Mouse (Mus musculus): ENCODE measurements around the gene Wdr92. TPM values are rescaled to one million over a fixed set of nuclear protein-coding genes. Genes with fewer than 3 reads are reported as not detected.

Gene Wdr92
- polyA plus RNA-seq, 1 experiment from 2014 or later, result 35.2 TPM

- no peaks in the 10 kb centered on the region for H3K27me3 ChIP-seq (ENCODE audit: control insufficient read depth, insufficient read depth, low read length)
- no peak overlapping the region for H3K4me3 ChIP-seq (ENCODE audit: low read depth, low read length)
- no peaks in the 10 kb centered on the region for H3K36me3 ChIP-seq (ENCODE audit: control insufficient read depth, insufficient read depth, low read length)
- no peak for DNase-seq (ENCODE audit: low spot score)
- H3K27ac ChIP-seq (ENCODE audit: low read depth, low read length), result no peak overlapping the region
- ATAC-seq (ENCODE audit: low FRiP score), result no peak
- no peak overlapping the region for H3K9ac ChIP-seq (ENCODE audit: low read depth, low read length)
- WGBS, result 90% methylated on average over 2 of the region's 2 CpGs
- H3K4me2 ChIP-seq (replicated peaks; ENCODE audit: low read depth, low read length), result no peak overlapping the region
- peaks cover 2% of the 10 kb centered on the region; the same call in 1 of the 2 replicates for H3K9me3 ChIP-seq (ENCODE audit: control insufficient read depth, low read length)
- no peaks in the 10 kb centered on the region for H3K4me1 ChIP-seq (replicated peaks; ENCODE audit: control insufficient read depth, insufficient read depth, low read length)
Measured at GRCm38 (mm10) chr11:17169262-17169661, 12.6 kb upstream of the Wdr92 start.

- WGBS, result 94% methylated on average over 1 of the region's 1 CpGs
- Histone ChIP-seq H3K4me1 (replicated peaks; ENCODE audit: control insufficient read depth, insufficient read depth, low read length) (no peaks in the 10 kb centered on the region), H3K9ac (ENCODE audit: low read depth, low read length) (no peak overlapping the region), H3K9me3 (ENCODE audit: control insufficient read depth, low read length) (peaks cover 4% of the 10 kb centered on the region; the same call in 1 of the 2 replicates), H3K36me3 (ENCODE audit: control insufficient read depth, insufficient read depth, low read length) (no peaks in the 10 kb centered on the region), H3K4me3 (ENCODE audit: low read depth, low read length) (no peak overlapping the region), H3K27ac (ENCODE audit: low read depth, low read length) (no peak overlapping the region), H3K4me2 (replicated peaks; ENCODE audit: low read depth, low read length) (no peak overlapping the region), H3K27me3 (ENCODE audit: control insufficient read depth, insufficient read depth, low read length) (no peaks in the 10 kb centered on the region)
- DNase-seq (ENCODE audit: low spot score), result no peak
- ATAC-seq (ENCODE audit: low FRiP score), result no peak
Measured at GRCm38 (mm10) chr11:17170938-17171729, 10.8 kb upstream of the Wdr92 start.

- ATAC-seq (ENCODE audit: low FRiP score), result no peak
- Histone ChIP-seq H3K27me3 (ENCODE audit: control insufficient read depth, insufficient read depth, low read length) (no peaks in the 10 kb centered on the region), H3K36me3 (ENCODE audit: control insufficient read depth, insufficient read depth, low read length) (no peaks in the 10 kb centered on the region), H3K9ac (ENCODE audit: low read depth, low read length) (no peak overlapping the region), H3K27ac (ENCODE audit: low read depth, low read length) (no peak overlapping the region), H3K9me3 (ENCODE audit: control insufficient read depth, low read length) (peaks cover 4% of the 10 kb centered on the region; the same call in 1 of the 2 replicates), H3K4me2 (replicated peaks; ENCODE audit: low read depth, low read length) (no peak overlapping the region), H3K4me1 (replicated peaks; ENCODE audit: control insufficient read depth, insufficient read depth, low read length) (no peaks in the 10 kb centered on the region), H3K4me3 (ENCODE audit: low read depth, low read length) (no peak overlapping the region)
- WGBS, result 92% methylated on average over 4 of the region's 4 CpGs
- no peak for DNase-seq (ENCODE audit: low spot score)
Measured at GRCm38 (mm10) chr11:17172300-17172699, 9.6 kb upstream of the Wdr92 start.

- 100% methylated on average over 1 of the region's 1 CpGs for WGBS
- H3K9me3 ChIP-seq (ENCODE audit: control insufficient read depth, low read length), result peaks cover 4% of the 10 kb centered on the region; the same call in 1 of the 2 replicates
- no peak overlapping the region for H3K27ac ChIP-seq (ENCODE audit: low read depth, low read length)
- no peak overlapping the region for H3K4me2 ChIP-seq (replicated peaks; ENCODE audit: low read depth, low read length)
- H3K36me3 ChIP-seq (ENCODE audit: control insufficient read depth, insufficient read depth, low read length), result no peaks in the 10 kb centered on the region
- no peak overlapping the region for H3K9ac ChIP-seq (ENCODE audit: low read depth, low read length)
- DNase-seq (ENCODE audit: low spot score) (no peak), ATAC-seq (ENCODE audit: low FRiP score) (no peak)
- H3K27me3 ChIP-seq (ENCODE audit: control insufficient read depth, insufficient read depth, low read length), result no peaks in the 10 kb centered on the region
- no peaks in the 10 kb centered on the region for H3K4me1 ChIP-seq (replicated peaks; ENCODE audit: control insufficient read depth, insufficient read depth, low read length)
- H3K4me3 ChIP-seq (ENCODE audit: low read depth, low read length), result no peak overlapping the region
Measured at GRCm38 (mm10) chr11:17176638-17177037, 5.3 kb upstream of the Wdr92 start.

GRCm38 (mm10) chr11:17180753-17181152, 1.2 kb upstream of the Wdr92 start:
- no peak overlapping the region for H3K27ac ChIP-seq (ENCODE audit: low read depth, low read length)
- 85% methylated on average over 3 of the region's 3 CpGs for WGBS
- no peaks in the 10 kb centered on the region for H3K36me3 ChIP-seq (ENCODE audit: control insufficient read depth, insufficient read depth, low read length)
- H3K9me3 ChIP-seq (ENCODE audit: control insufficient read depth, low read length), result no peaks in the 10 kb centered on the region
- no peak overlapping the region for H3K4me2 ChIP-seq (replicated peaks; ENCODE audit: low read depth, low read length)
- no peaks in the 10 kb centered on the region for H3K4me1 ChIP-seq (replicated peaks; ENCODE audit: control insufficient read depth, insufficient read depth, low read length)
- ATAC-seq (ENCODE audit: low FRiP score), result no peak
- DNase-seq (ENCODE audit: low spot score), result no peak
- no peak overlapping the region for H3K9ac ChIP-seq (ENCODE audit: low read depth, low read length)
- H3K27me3 ChIP-seq (ENCODE audit: control insufficient read depth, insufficient read depth, low read length), result no peaks in the 10 kb centered on the region
- no peak overlapping the region for H3K4me3 ChIP-seq (ENCODE audit: low read depth, low read length)

GRCm38 (mm10) chr11:17183165-17183564, 1.3 kb downstream of the Wdr92 start:
- no peak for ATAC-seq (ENCODE audit: low FRiP score)

GRCm38 (mm10) chr11:17187649-17188048, 5.7 kb downstream of the Wdr92 start:
- no peaks in the 10 kb centered on the region for H3K4me1 ChIP-seq (replicated peaks; ENCODE audit: control insufficient read depth, insufficient read depth, low read length)
- H3K9me3 ChIP-seq (ENCODE audit: control insufficient read depth, low read length), result no peaks in the 10 kb centered on the region
- H3K27me3 ChIP-seq (ENCODE audit: control insufficient read depth, insufficient read depth, low read length), result no peaks in the 10 kb centered on the region
- H3K4me3 ChIP-seq (ENCODE audit: low read depth, low read length), result no peak overlapping the region
- DNase-seq (ENCODE audit: low spot score) (no peak), ATAC-seq (ENCODE audit: low FRiP score) (no peak)
- H3K27ac ChIP-seq (ENCODE audit: low read depth, low read length), result no peak overlapping the region
- no peaks in the 10 kb centered on the region for H3K36me3 ChIP-seq (ENCODE audit: control insufficient read depth, insufficient read depth, low read length)
- no peak overlapping the region for H3K4me2 ChIP-seq (replicated peaks; ENCODE audit: low read depth, low read length)
- WGBS, result 85% methylated on average over 3 of the region's 3 CpGs
- no peak overlapping the region for H3K9ac ChIP-seq (ENCODE audit: low read depth, low read length)

More at GRCm38 (mm10) chr11:17183165-17183564, 1.3 kb downstream of the Wdr92 start:
- no peak for DNase-seq (ENCODE audit: low spot score)
- H3K9ac ChIP-seq (ENCODE audit: low read depth, low read length), result no peak overlapping the region
- H3K27ac ChIP-seq (ENCODE audit: low read depth, low read length), result no peak overlapping the region
- 86% methylated on average over 2 of the region's 2 CpGs for WGBS
- no peaks in the 10 kb centered on the region for H3K36me3 ChIP-seq (ENCODE audit: control insufficient read depth, insufficient read depth, low read length)
- H3K4me1 ChIP-seq (replicated peaks; ENCODE audit: control insufficient read depth, insufficient read depth, low read length), result no peaks in the 10 kb centered on the region
- H3K4me2 ChIP-seq (replicated peaks; ENCODE audit: low read depth, low read length), result no peak overlapping the region
- H3K4me3 ChIP-seq (ENCODE audit: low read depth, low read length), result no peak overlapping the region
- no peaks in the 10 kb centered on the region for H3K27me3 ChIP-seq (ENCODE audit: control insufficient read depth, insufficient read depth, low read length)
- no peaks in the 10 kb centered on the region for H3K9me3 ChIP-seq (ENCODE audit: control insufficient read depth, low read length)

- Histone ChIP-seq H3K4me3 (ENCODE audit: low read depth, low read length) (no peak overlapping the region), H3K4me1 (replicated peaks; ENCODE audit: control insufficient read depth, insufficient read depth, low read length) (no peaks in the 10 kb centered on the region), H3K36me3 (ENCODE audit: control insufficient read depth, insufficient read depth, low read length) (no peaks in the 10 kb centered on the region), H3K9me3 (ENCODE audit: control insufficient read depth, low read length) (no peaks in the 10 kb centered on the region), H3K9ac (ENCODE audit: low read depth, low read length) (no peak overlapping the region), H3K4me2 (replicated peaks; ENCODE audit: low read depth, low read length) (no peak overlapping the region), H3K27me3 (ENCODE audit: control insufficient read depth, insufficient read depth, low read length) (no peaks in the 10 kb centered on the region), H3K27ac (ENCODE audit: low read depth, low read length) (no peak overlapping the region)
- WGBS, result 25% methylated on average over 3 of the region's 3 CpGs
- ATAC-seq (ENCODE audit: low FRiP score) (no peak), DNase-seq (ENCODE audit: low spot score) (no peak)
Measured at GRCm38 (mm10) chr11:17188786-17189185, 6.9 kb downstream of the Wdr92 start.
